Mouse (Mus musculus): ENCODE results near the gene Cyp4f39.

GRCm38 (mm10) chr17:32522386-32522785 is 69.9 kb downstream of the Cyp4f39 start:
- TF ChIP-seq CTCF (IDR thresholded peaks at IDR 0.05; ENCODE audit: low read depth) = no peak
- no peak for TF ChIP-seq EP300 (optimal IDR thresholded peaks at IDR 0.05)

Measured in stomach, postnatal 0 days (tissue).